Mouse (Mus musculus): ENCODE measurements around the gene Gm7579.
"Not testable (repeated sequence)": the region's sequence is repeated elsewhere in the genome, so short reads cannot be mapped to it uniquely, and the experiment has no call there.

Gm7579 gene

GRCm38 (mm10) chr7:142211559-142211958, at the start of gene Gm7579:
TSS of gene Gm7579 (plus strand) at chr7:142211859.
- in situ Hi-C loops (cut with MboI; ENCODE audit: low pct_unique_long_range_greater_than_20kb in 1 of 2, low sequenced_read_pairs in 2 of 2, unreplicated experiment in 1 of 2): loop anchor here in 1 of 2 experiments (25.0 kb wide), 1 partner anchor 1026 kb away; no protein-coding TSS in a partner anchor

DNA sequence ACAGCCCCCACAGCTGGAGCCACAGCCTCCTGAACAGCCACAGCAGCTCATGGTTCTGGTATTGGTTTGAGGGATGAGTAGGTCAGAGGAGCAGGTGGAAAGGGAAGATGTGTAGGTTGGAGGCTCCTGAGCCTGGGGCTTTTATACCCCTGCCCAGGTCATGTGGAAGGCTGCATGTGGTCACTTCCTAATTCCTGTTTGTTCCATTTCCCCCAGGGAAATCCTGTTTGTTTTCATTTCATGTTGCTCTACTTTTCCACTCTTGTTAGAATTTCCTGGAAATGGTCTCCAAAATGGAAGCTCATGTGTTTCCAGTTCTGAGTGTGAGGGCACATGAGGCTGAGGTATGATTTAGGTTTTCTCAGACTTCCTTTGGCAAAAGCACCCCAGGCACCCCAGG, 46.0 kb upstream of the Gm7579 start, which contains the start of gene Gm4553:
Gene Gm4553, minus strand, starts transcription at position 101 of the 400 bp plus-strand sequence.
- in situ Hi-C loops (cut with MboI; ENCODE audit: low pct_unique_long_range_greater_than_20kb in 1 of 2, low sequenced_read_pairs in 2 of 2, unreplicated experiment in 1 of 2): not testable (repeated sequence)

DNA sequence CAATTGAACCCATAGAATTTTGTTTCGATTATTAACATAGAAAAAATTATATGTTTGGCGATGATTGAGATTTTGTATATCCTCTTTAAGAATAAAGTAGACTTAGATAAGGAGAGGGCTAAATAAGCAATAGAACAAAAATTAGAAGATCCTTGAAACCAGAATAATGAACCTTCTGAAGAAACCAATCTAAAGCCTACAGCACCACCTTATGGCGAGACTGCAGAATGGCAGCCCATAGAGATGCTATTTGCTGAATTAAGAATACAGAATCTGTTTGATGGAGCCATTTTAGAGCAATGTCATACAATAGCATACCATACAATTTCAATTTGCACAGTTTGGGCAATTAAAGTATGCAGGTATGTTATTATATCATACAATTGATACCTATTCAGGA, 41.8 kb upstream of the Gm7579 start:
- in situ Hi-C loops (cut with MboI; ENCODE audit: low pct_unique_long_range_greater_than_20kb in 1 of 2, low sequenced_read_pairs in 2 of 2, unreplicated experiment in 1 of 2): no loop called here

- in situ Hi-C loops (cut with MboI; ENCODE audit: low pct_unique_long_range_greater_than_20kb in 1 of 2, low sequenced_read_pairs in 2 of 2, unreplicated experiment in 1 of 2): not testable (repeated sequence)
These were observed 35.8 kb upstream of the Gm7579 start, which contains the start of gene Krtap5-2 for GRCm38 (mm10) chr7:142175905-142176304. TSS of gene Krtap5-2 (minus strand) at chr7:142176005.

DNA sequence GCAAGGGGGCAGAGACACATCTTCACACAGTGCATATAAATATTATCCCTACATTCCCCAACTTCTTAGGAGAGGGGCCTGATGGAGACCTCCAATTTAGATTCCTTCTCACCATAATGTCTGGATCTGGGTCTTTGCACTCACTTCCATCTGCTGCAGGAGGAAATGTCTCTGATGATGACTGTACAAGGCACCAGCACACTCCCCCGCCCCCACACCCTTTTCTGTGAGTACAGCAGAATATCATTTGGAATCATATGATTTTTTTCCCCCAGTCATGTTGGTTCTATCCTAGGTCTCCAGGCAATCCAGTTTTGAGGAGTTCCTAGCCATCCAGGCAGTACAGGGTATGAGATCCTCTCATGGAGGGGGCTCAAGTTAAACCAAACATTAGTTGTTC, 33.0 kb upstream of the Gm7579 start:
- in situ Hi-C loops (cut with MboI; ENCODE audit: low pct_unique_long_range_greater_than_20kb in 1 of 2, low sequenced_read_pairs in 2 of 2, unreplicated experiment in 1 of 2): no loop called here

DNA sequence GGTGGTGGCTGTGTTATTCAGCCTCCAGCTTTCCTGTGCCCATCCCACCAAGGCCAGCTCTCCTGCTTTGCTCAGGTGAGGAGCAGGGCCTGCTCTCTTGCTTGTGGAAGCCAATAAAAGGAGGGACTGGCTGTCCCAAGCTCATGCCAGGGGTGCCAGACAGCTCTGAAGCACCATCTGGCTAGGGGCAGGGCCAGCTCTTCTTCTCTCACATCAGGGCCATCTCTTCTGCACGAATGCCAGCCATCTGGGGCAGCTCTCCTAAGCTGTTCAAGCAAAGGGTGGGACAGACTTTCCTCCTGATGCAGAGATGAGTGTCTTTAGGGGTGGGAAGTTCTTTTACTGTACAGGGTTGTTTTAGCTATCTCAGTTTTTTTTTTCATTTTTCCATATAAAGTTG, 30.6 kb upstream of the Gm7579 start:
- in situ Hi-C loops (cut with MboI; ENCODE audit: low pct_unique_long_range_greater_than_20kb in 1 of 2, low sequenced_read_pairs in 2 of 2, unreplicated experiment in 1 of 2): no loop called here

- in situ Hi-C loops (cut with MboI; ENCODE audit: low pct_unique_long_range_greater_than_20kb in 1 of 2, low sequenced_read_pairs in 2 of 2, unreplicated experiment in 1 of 2): no loop called here
These were observed 23.5 kb upstream of the Gm7579 start for GRCm38 (mm10) chr7:142188156-142188555.

- in situ Hi-C loops (cut with MboI; ENCODE audit: low pct_unique_long_range_greater_than_20kb in 1 of 2, low sequenced_read_pairs in 2 of 2, unreplicated experiment in 1 of 2): no loop called here
These were observed 21.4 kb upstream of the Gm7579 start, which contains the start of gene Gm10153 for GRCm38 (mm10) chr7:142190289-142190688. TSS of gene Gm10153 (minus strand) at chr7:142190389.

DNA sequence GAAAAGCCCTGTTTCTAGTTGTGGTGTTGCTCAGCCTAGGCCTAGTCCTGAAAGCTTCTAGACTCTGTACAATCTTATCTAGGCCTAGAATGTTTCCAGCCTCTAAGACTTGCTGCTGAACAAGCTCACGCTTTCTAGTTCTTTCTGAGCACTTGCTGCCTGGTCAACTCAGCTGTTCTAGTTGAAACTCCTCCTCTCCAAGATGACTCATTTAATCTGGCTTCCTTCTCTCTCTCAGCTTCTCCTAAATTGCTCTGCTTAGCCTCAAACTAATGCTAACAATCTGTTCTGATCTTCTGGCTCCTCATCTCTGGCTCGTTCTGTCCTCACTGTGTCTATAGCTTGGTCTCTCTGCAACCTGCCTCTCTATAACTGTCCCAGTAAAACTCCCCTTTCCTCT, 12.9 kb upstream of the Gm7579 start:
- in situ Hi-C loops (cut with MboI; ENCODE audit: low pct_unique_long_range_greater_than_20kb in 1 of 2, low sequenced_read_pairs in 2 of 2, unreplicated experiment in 1 of 2): no loop called here

DNA sequence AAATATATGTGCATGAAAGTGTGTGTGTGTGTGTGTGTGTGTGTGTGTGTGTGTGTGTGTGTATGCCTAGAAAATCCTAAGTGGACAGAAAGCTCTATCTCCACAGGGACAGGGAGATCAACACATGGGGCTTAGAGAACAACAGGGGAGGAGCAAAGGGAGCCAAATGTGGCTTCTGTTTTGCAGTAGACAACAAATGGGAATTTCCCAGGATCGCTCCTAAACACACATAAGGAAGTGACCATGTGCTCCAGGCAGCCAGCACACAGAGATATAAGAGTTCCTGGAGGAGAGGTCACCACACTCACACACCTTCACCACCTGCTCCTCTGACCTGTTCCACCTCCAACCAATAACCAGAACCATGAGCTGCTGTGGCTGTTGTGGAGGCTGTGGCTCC, 10.6 kb upstream of the Gm7579 start, which contains the start of gene Krtap5-3:
Gene Krtap5-3, plus strand, starts transcription at position 301 of the 400 bp plus-strand sequence.
- in situ Hi-C loops (cut with MboI; ENCODE audit: low pct_unique_long_range_greater_than_20kb in 1 of 2, low sequenced_read_pairs in 2 of 2, unreplicated experiment in 1 of 2): loop anchor here in 1 of 2 experiments (25.0 kb wide), 1 partner anchor 1036 kb away; no protein-coding TSS in a partner anchor

DNA sequence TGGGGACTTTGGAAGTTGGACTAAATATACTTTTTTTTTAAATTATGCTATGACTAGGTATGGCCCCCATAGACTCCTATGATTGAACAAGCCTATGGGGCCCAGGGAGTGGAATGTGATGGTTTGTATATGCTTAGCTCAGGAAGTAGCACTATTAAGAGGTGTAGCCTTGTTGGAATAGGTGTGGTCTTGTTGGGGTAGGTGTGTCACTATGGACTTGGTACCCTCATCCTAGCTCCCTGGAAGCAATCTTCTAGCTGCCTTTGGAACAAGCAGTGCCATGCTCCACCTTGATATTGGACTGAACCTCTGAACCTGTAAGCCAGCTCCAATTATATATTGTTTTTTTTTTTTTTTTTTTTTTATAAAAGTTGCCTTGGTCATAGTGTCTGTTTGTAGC, 6.2 kb upstream of the Gm7579 start:
- in situ Hi-C loops (cut with MboI; ENCODE audit: low pct_unique_long_range_greater_than_20kb in 1 of 2, low sequenced_read_pairs in 2 of 2, unreplicated experiment in 1 of 2): loop anchor here in 1 of 2 experiments (25.0 kb wide), 1 partner anchor 1032 kb away; no protein-coding TSS in a partner anchor

GRCm38 (mm10) chr7:142206891-142207290, 4.8 kb upstream of the Gm7579 start:
- in situ Hi-C loops (cut with MboI; ENCODE audit: low pct_unique_long_range_greater_than_20kb in 1 of 2, low sequenced_read_pairs in 2 of 2, unreplicated experiment in 1 of 2): loop anchor here in 1 of 2 experiments (25.0 kb wide), 1 partner anchor 1030 kb away; no protein-coding TSS in a partner anchor

DNA sequence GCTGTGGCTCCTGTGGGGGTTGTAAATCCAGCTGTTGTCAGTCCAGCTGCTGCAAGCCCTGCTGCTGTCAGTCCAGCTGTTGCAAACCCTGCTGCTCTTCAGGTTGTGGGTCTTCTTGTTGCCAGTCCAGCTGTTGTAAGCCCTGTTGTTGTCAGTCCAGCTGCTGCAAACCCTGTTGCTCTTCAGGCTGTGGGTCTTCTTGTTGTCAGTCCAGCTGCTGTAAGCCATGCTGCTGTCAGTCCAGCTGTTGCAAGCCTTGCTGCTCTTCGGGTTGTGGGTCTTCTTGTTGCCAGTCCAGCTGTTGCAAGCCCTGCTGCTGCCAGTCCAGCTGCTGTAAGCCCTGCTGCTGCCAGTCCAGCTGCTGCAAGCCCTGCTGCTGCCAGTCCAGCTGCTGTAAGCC, 477 bp downstream of the Gm7579 start:
- in situ Hi-C loops (cut with MboI; ENCODE audit: low pct_unique_long_range_greater_than_20kb in 1 of 2, low sequenced_read_pairs in 2 of 2, unreplicated experiment in 1 of 2): loop anchor here in 1 of 2 experiments (25.0 kb wide), 1 partner anchor 1025 kb away; no protein-coding TSS in a partner anchor

DNA sequence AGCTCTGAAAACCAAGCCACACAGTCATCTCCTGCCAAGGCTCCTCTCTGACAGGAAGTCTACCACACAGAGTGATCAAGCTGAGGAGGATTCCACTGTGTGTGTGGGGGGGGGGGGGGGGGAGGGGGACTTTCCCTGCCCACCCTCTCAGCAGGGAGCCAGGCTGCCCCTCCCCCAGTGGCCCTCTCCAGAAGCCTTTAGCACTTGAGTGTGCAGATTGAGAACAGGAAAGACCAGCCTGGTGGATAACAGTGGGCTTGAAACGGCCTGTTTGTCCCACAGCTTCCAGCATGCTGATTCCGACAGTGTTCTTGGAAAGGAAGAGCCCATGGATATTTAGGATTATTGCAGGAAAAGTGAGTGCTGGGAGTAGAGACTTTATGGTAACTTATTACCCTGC, 12.9 kb downstream of the Gm7579 start:
- in situ Hi-C loops (cut with MboI; ENCODE audit: low pct_unique_long_range_greater_than_20kb in 1 of 2, low sequenced_read_pairs in 2 of 2, unreplicated experiment in 1 of 2): loop anchor here in 1 of 2 experiments (25.0 kb wide), 1 partner anchor 1013 kb away; no protein-coding TSS in a partner anchor

- in situ Hi-C loops (cut with MboI; ENCODE audit: low pct_unique_long_range_greater_than_20kb in 1 of 2, low sequenced_read_pairs in 2 of 2, unreplicated experiment in 1 of 2): not testable (repeated sequence)
These were observed 18.2 kb downstream of the Gm7579 start, which contains the start of gene Krtap5-5 for GRCm38 (mm10) chr7:142229871-142230270. TSS of gene Krtap5-5 (minus strand) at chr7:142229971.

- in situ Hi-C loops (cut with MboI; ENCODE audit: low pct_unique_long_range_greater_than_20kb in 1 of 2, low sequenced_read_pairs in 2 of 2, unreplicated experiment in 1 of 2): no loop called here
These were observed 19.9 kb downstream of the Gm7579 start for GRCm38 (mm10) chr7:142231540-142231939.

DNA sequence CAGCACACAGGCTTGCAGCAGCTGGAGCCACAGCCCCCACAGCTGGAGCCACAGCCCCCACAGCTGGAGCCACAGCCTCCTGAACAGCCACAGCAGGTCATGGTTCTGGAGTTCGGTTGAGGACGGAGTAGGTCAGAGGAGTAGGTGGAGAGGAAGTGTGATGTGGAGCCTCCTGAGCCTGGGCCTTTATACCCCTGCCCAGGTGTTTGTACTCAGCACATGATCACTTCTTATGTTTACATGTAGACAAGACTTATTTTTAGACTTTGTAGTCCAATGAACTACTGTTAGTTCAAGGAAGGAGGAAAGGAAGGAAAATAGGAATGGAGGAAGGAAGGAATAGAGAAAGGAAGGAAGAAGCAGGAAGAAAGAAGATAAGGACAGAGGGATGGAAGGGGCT, 29.3 kb downstream of the Gm7579 start, which contains the start of gene Gm40460:
Gene Gm40460, minus strand, starts transcription at position 101 of the 400 bp plus-strand sequence.
- in situ Hi-C loops (cut with MboI; ENCODE audit: low pct_unique_long_range_greater_than_20kb in 1 of 2, low sequenced_read_pairs in 2 of 2, unreplicated experiment in 1 of 2): loop anchor here in 1 of 2 experiments (10.0 kb wide), 1 partner anchor 96 kb away; the partner anchor contains the start of gene Gm45337

GRCm38 (mm10) chr7:142249824-142250223, 38.2 kb downstream of the Gm7579 start:
- in situ Hi-C loops (cut with MboI; ENCODE audit: low pct_unique_long_range_greater_than_20kb in 1 of 2, low sequenced_read_pairs in 2 of 2, unreplicated experiment in 1 of 2): loop anchor here (5.0 to 10.0 kb wide), 2 partner anchors 103 to 105 kb away; partner anchors contain the start of gene Gm45337 (in 1 of the 2)

DNA sequence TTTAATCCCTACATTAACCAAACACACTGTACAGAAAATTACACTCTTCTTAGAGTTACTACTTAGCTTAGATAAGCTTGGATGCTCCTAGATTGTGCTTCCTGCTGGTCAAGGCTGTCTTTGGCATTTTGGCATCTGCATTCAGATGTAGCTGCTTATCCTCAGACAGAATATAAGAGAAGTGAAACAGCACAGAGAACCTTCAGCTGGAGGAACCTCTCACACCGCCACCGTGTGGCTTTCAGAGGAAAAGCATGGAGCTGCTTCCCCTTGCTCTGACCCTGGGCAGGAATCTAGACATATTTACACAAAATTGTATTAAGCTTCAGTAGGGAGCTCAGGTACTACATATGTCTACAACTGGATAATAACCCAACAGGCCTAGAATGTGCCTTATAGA, 43.9 kb downstream of the Gm7579 start:
- in situ Hi-C loops (cut with MboI; ENCODE audit: low pct_unique_long_range_greater_than_20kb in 1 of 2, low sequenced_read_pairs in 2 of 2, unreplicated experiment in 1 of 2): no loop called here

GRCm38 (mm10) chr7:142258254-142258653, 46.6 kb downstream of the Gm7579 start, which contains the start of gene Gm2431:
TSS of gene Gm2431 (minus strand) at chr7:142258354.
- in situ Hi-C loops (cut with MboI; ENCODE audit: low pct_unique_long_range_greater_than_20kb in 1 of 2, low sequenced_read_pairs in 2 of 2, unreplicated experiment in 1 of 2): not testable (repeated sequence)

Measured in mouse embryonic stem cell (cell line).